Mouse (Mus musculus) megakaryocyte-erythroid progenitor cell, adult 5 weeks (primary cell): ENCODE results near the gene Gm21973. TPM values are rescaled to one million over a fixed set of nuclear protein-coding genes. Genes with fewer than 3 reads are reported as not detected.

Experiments used
- polyA plus RNA-seq: library from polyadenylated mRNA; stranded (reverse); fragments of >175 nt; gene quantifications from 2 replicates; pipeline ENCODE4 v1.2.3, GENCODE M21; 2012

Gm21973 gene
- not detected in 2 replicates for polyA plus RNA-seq

GRCm38 (mm10) chr15:10325080-10325479, at the start of gene Gm21973:
Gene Gm21973 (plus strand): TSS chr15:10325380.

GRCm38 (mm10) chr15:10358039-10358948, 33.1 kb downstream of the Gm21973 start, which contains the start of gene Agxt2:
Gene Agxt2 (plus strand): TSS chr15:10358532.

Other genes with a start within 250 kb of the Gm21973 start
- not detected in 2 replicates for gene Prlr, start 148.1 kb upstream of the Gm21973 start, polyA plus RNA-seq
- not detected in 2 replicates for gene Agxt2, start 33.2 kb downstream of the Gm21973 start, polyA plus RNA-seq
- gene Dnajc21, start 145.1 kb downstream of the Gm21973 start, polyA plus RNA-seq, result 9.8 and 21.7 TPM in 2 replicates
- gene Brix1, start 160.6 kb downstream of the Gm21973 start, polyA plus RNA-seq, result 82.4 and 118 TPM in 2 replicates
- gene Rad1, start 160.6 kb downstream of the Gm21973 start, polyA plus RNA-seq, result 3.4 and 4.4 TPM in 2 replicates
- gene Ttc23l, start 233.3 kb downstream of the Gm21973 start, polyA plus RNA-seq, result not detected in 2 replicates